Mouse (Mus musculus): Measurements from ENCODE around the gene Ercc8. TPM values are rescaled to one million over a fixed set of nuclear protein-coding genes. Genes with fewer than 3 reads are reported as not detected.

Ercc8 gene
- total and polyA plus RNA-seq, 3 experiments = 4.7 to 5.9 (median 4.8) TPM

DNA sequence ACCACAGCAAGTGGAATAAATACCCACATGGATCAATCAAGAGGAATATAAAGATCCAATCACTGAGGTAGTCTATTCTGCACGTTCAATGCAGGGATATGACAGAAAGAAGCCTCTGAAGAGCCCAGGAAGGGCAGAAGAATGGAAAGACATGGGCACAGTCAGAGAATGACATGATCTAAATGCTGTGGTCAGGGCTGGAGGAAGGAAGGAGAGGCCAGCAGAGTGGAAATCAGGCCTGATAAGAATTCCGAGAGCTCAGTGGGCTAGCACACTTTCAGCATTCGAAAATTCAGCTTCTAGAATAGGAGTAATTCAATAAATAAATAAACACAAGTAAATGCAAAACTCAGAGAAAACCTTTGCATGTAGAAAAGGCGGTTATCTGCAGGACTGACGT lies 83.2 kb downstream of the Ercc8 start:
- no peaks in the 10 kb centered on the region for H3K27me3 ChIP-seq (ENCODE audit: control insufficient read depth, insufficient read depth, low read length)

More for the DNA sequence above, 83.2 kb downstream of the Ercc8 start:
- Histone ChIP-seq H3K27ac (no peak overlapping the region), H3K79me2 (replicated peaks; ENCODE audit: control insufficient read depth, insufficient read depth, low read length) (no peaks in the 10 kb centered on the region), H3K36me3 (ENCODE audit: control insufficient read depth, insufficient read depth, low read length) (no peaks in the 10 kb centered on the region), H3K4me1 (ENCODE audit: control insufficient read depth, insufficient read depth, low read length) (no peaks in the 10 kb centered on the region), H3K4me3 (no peak overlapping the region), H3K9ac (ENCODE audit: low read depth, low read length) (no peak overlapping the region)
- WGBS = 57% methylated on average over 5 of the region's 5 CpGs
- no peak for DNase-seq
- no peak for TF ChIP-seq CTCF (IDR thresholded peaks at IDR 0.05)
- TF ChIP-seq EP300 (IDR thresholded peaks at IDR 0.05; ENCODE audit: insufficient read depth, low read depth, low read length) = no peak
- no peak for TF ChIP-seq POLR2A (IDR thresholded peaks at IDR 0.05; ENCODE audit: insufficient read depth, low read depth, low read length)
- intact Hi-C loops (cut with DNase I) = no loop called here

Other genes starting within 250 kb of the Ercc8 start
- 10 to 100 TPM; 21.5 to 21.8 TPM for gene Smim15, start 114.3 kb upstream of the Ercc8 start, total RNA-seq (2021)
- 6.7 and 13.5 TPM in 2 replicates for gene Smim15, start 114.3 kb upstream of the Ercc8 start, polyA plus RNA-seq (2012; rRNA removed)
- 10 to 100 TPM; 23.3 to 28.8 TPM for gene Ndufaf2, start 108 bp upstream of the Ercc8 start, total RNA-seq (2021)
- 12.4 and 14.1 TPM in 2 replicates for gene Ndufaf2, start 108 bp upstream of the Ercc8 start, polyA plus RNA-seq (2012; rRNA removed)
- gene Elovl7, start 55.7 kb downstream of the Ercc8 start, total RNA-seq (2021) = under 1 TPM; 0.18 to 0.29 TPM
- gene Elovl7, start 55.7 kb downstream of the Ercc8 start, polyA plus RNA-seq (2012; rRNA removed) = 0.20 and 1.6 TPM in 2 replicates
- under 1 TPM; 0.34 to 0.36 TPM for gene Depdc1b, start 157.6 kb downstream of the Ercc8 start, total RNA-seq (2021)
- gene Depdc1b, start 157.6 kb downstream of the Ercc8 start, polyA plus RNA-seq (2012; rRNA removed) = 0.14 and 0.26 TPM in 2 replicates

Data from heart, adult 2 months (tissue).